Mouse (Mus musculus): ENCODE measurements around the gene Crygb. TPM values are rescaled to one million over a fixed set of nuclear protein-coding genes. Genes with fewer than 3 reads are reported as not detected.

Gene Crygb
- polyA plus RNA-seq, 1 experiment: not detected

- DNase-seq: no peak
- 80% methylated on average over 2 of the region's 2 CpGs for WGBS
- TF ChIP-seq CTCF (IDR thresholded peaks at IDR 0.05; ENCODE audit: insufficient read depth, low read length): no peak
- no peak for TF ChIP-seq POLR2A (IDR thresholded peaks at IDR 0.05; ENCODE audit: borderline replicate concordance, extremely low read depth, low read depth, low read length)
- Histone ChIP-seq H3K4me3 (replicated peaks; ENCODE audit: extremely low read depth, low read depth, low read length) (no peak overlapping the region), H3K4me1 (ENCODE audit: control insufficient read depth, insufficient read depth, low read length) (no peaks in the 10 kb centered on the region)
Measured at GRCm38 (mm10) chr1:65043433-65043832, 38.7 kb downstream of the Crygb start.

GRCm38 (mm10) chr1:65041837-65042236, 40.3 kb downstream of the Crygb start:
- 80% methylated on average over 3 of the region's 3 CpGs for WGBS
- Histone ChIP-seq H3K4me3 (replicated peaks; ENCODE audit: extremely low read depth, low read depth, low read length) (no peak overlapping the region), H3K4me1 (ENCODE audit: control insufficient read depth, insufficient read depth, low read length) (no peaks in the 10 kb centered on the region)
- DNase-seq: no peak
- TF ChIP-seq POLR2A (IDR thresholded peaks at IDR 0.05; ENCODE audit: borderline replicate concordance, extremely low read depth, low read depth, low read length) (no peak), CTCF (IDR thresholded peaks at IDR 0.05; ENCODE audit: insufficient read depth, low read length) (no peak)

GRCm38 (mm10) chr1:65040806-65041205, 41.3 kb downstream of the Crygb start:
- Histone ChIP-seq H3K4me3 (replicated peaks; ENCODE audit: extremely low read depth, low read depth, low read length) (no peak overlapping the region), H3K4me1 (ENCODE audit: control insufficient read depth, insufficient read depth, low read length) (no peaks in the 10 kb centered on the region)
- DNase-seq: no peak
- WGBS: 60% methylated on average over 6 of the region's 6 CpGs
- TF ChIP-seq CTCF (IDR thresholded peaks at IDR 0.05; ENCODE audit: insufficient read depth, low read length) (no peak), POLR2A (IDR thresholded peaks at IDR 0.05; ENCODE audit: borderline replicate concordance, extremely low read depth, low read depth, low read length) (no peak)

GRCm38 (mm10) chr1:65039679-65040078, 42.4 kb downstream of the Crygb start:
- TF ChIP-seq POLR2A (IDR thresholded peaks at IDR 0.05; ENCODE audit: borderline replicate concordance, extremely low read depth, low read depth, low read length) (no peak), CTCF (IDR thresholded peaks at IDR 0.05; ENCODE audit: insufficient read depth, low read length) (no peak)
- WGBS: 77% methylated on average over 3 of the region's 3 CpGs

GRCm38 (mm10) chr1:65037542-65037941, 44.5 kb downstream of the Crygb start:
- no peak for TF ChIP-seq POLR2A (IDR thresholded peaks at IDR 0.05; ENCODE audit: borderline replicate concordance, extremely low read depth, low read depth, low read length)
- no peak for TF ChIP-seq CTCF (IDR thresholded peaks at IDR 0.05; ENCODE audit: insufficient read depth, low read length)
- no peaks in the 10 kb centered on the region for H3K4me1 ChIP-seq (ENCODE audit: control insufficient read depth, insufficient read depth, low read length)
- WGBS: 30% methylated on average over 2 of the region's 2 CpGs
- no peak for DNase-seq
- no peak overlapping the region for H3K4me3 ChIP-seq (replicated peaks; ENCODE audit: extremely low read depth, low read depth, low read length)

More at GRCm38 (mm10) chr1:65039679-65040078, 42.4 kb downstream of the Crygb start:
- no peak overlapping the region for H3K4me3 ChIP-seq (replicated peaks; ENCODE audit: extremely low read depth, low read depth, low read length)
- H3K4me1 ChIP-seq (ENCODE audit: control insufficient read depth, insufficient read depth, low read length): no peaks in the 10 kb centered on the region
- no peak for DNase-seq

GRCm38 (mm10) chr1:65035513-65035912, 46.6 kb downstream of the Crygb start:
- Histone ChIP-seq H3K4me1 (ENCODE audit: control insufficient read depth, insufficient read depth, low read length) (no peaks in the 10 kb centered on the region), H3K4me3 (replicated peaks; ENCODE audit: extremely low read depth, low read depth, low read length) (no peak overlapping the region)
- TF ChIP-seq POLR2A (IDR thresholded peaks at IDR 0.05; ENCODE audit: borderline replicate concordance, extremely low read depth, low read depth, low read length) (no peak), CTCF (IDR thresholded peaks at IDR 0.05; ENCODE audit: insufficient read depth, low read length) (no peak)
- 39% methylated on average over 3 of the region's 3 CpGs for WGBS
- no peak for DNase-seq

- no peak for TF ChIP-seq CTCF (IDR thresholded peaks at IDR 0.05; ENCODE audit: insufficient read depth, low read length)
- no peak for TF ChIP-seq POLR2A (IDR thresholded peaks at IDR 0.05; ENCODE audit: borderline replicate concordance, extremely low read depth, low read depth, low read length)
- no peak for DNase-seq
- H3K4me3 ChIP-seq (replicated peaks; ENCODE audit: extremely low read depth, low read depth, low read length): no peak within 1 kb of the TSS
Measured at GRCm38 (mm10) chr1:65032641-65033040, 49.4 kb downstream of the Crygb start, which contains the start of gene Akr1cl. TSS of gene Akr1cl (minus strand) at chr1:65032759.

More at GRCm38 (mm10) chr1:65032641-65033040, 49.4 kb downstream of the Crygb start, which contains the start of gene Akr1cl:
- H3K4me1 ChIP-seq (ENCODE audit: control insufficient read depth, insufficient read depth, low read length): no peaks in the 10 kb centered on the region

Other genes with a start within 250 kb of the Crygb start
- 6.9 and 10.5 TPM in 2 replicates for gene Plekhm3, start 125.5 kb downstream of the Crygb start, polyA plus RNA-seq (2012; rRNA removed)
- gene Akr1cl, start 49.5 kb downstream of the Crygb start, polyA plus RNA-seq (2012; rRNA removed): not detected in 2 replicates
- gene Cryge, start 31.1 kb downstream of the Crygb start, polyA plus RNA-seq (2012; rRNA removed): not detected in 2 replicates
- gene Crygd, start 18.8 kb downstream of the Crygb start, polyA plus RNA-seq (2012; rRNA removed): not detected in 2 replicates
- not detected in 2 replicates for gene Crygc, start 8.6 kb downstream of the Crygb start, polyA plus RNA-seq (2012; rRNA removed)
- not detected in 2 replicates for gene Cryga, start 21.1 kb upstream of the Crygb start, polyA plus RNA-seq (2012; rRNA removed)
- gene Gm28845, start 37.3 kb upstream of the Crygb start, polyA plus RNA-seq (2012; rRNA removed): not detected in 2 replicates
- gene D630023F18Rik, start 40.9 kb upstream of the Crygb start, polyA plus RNA-seq (2012; rRNA removed): 0.05 and 0.06 TPM in 2 replicates
- gene Idh1, start 104.2 kb upstream of the Crygb start, polyA plus RNA-seq (2012; rRNA removed): 18.3 and 32.7 TPM in 2 replicates
- 5.6 and 8.1 TPM in 2 replicates for gene Pikfyve, start 104.4 kb upstream of the Crygb start, polyA plus RNA-seq (2012; rRNA removed)
- not detected in 2 replicates for gene Pth2r, start 199.8 kb upstream of the Crygb start, polyA plus RNA-seq (2012; rRNA removed)

All from lung, adult 2 months (tissue).